Mouse (Mus musculus): ENCODE measurements around the gene 4930556J24Rik. TPM values are rescaled to one million over a fixed set of nuclear protein-coding genes. Genes with fewer than 3 reads are reported as not detected.
"Not testable (repeated sequence)": the region's sequence is repeated elsewhere in the genome, so short reads cannot be mapped to it uniquely, and the experiment has no call there.

The 4930556J24Rik gene
- under 1 TPM in 1 of 2 experiments, not detected in 1; 0.43 TPM for total RNA-seq (2021)

GRCm38 (mm10) chr11:3976678-3977077 lies at the start of gene 4930556J24Rik:
TSS of gene 4930556J24Rik (minus strand) at chr11:3976778.
- no peak for DNase-seq

GRCm38 (mm10) chr11:4023321-4023720 lies 46.7 kb upstream of the 4930556J24Rik start:
- no peak for DNase-seq

GRCm38 (mm10) chr11:4022111-4022510 lies 45.5 kb upstream of the 4930556J24Rik start:
- not testable (repeated sequence) for DNase-seq

- DNase-seq = not testable (repeated sequence)
Observed at GRCm38 (mm10) chr11:4015796-4016195, 39.2 kb upstream of the 4930556J24Rik start.

GRCm38 (mm10) chr11:4012616-4013015 lies 36.0 kb upstream of the 4930556J24Rik start:
- DNase-seq = no peak

- no peak for DNase-seq
Observed at GRCm38 (mm10) chr11:4006462-4006861, 29.9 kb upstream of the 4930556J24Rik start.

- DNase-seq = no peak
Observed at GRCm38 (mm10) chr11:4005220-4005805, 28.7 kb upstream of the 4930556J24Rik start.

- peak; percentile 59 to 66 for DNase-seq
Observed at GRCm38 (mm10) chr11:4001603-4002002, 25.0 kb upstream of the 4930556J24Rik start.

- DNase-seq = no peak
Observed at GRCm38 (mm10) chr11:3999547-3999946, 23.0 kb upstream of the 4930556J24Rik start.

- DNase-seq = no peak
Observed at GRCm38 (mm10) chr11:3997978-3998720, 21.6 kb upstream of the 4930556J24Rik start.

- no peak for DNase-seq
Observed at GRCm38 (mm10) chr11:3996840-3997239, 20.3 kb upstream of the 4930556J24Rik start.

- no peak for DNase-seq
Observed at GRCm38 (mm10) chr11:3995511-3995910, 18.9 kb upstream of the 4930556J24Rik start.

GRCm38 (mm10) chr11:3993914-3994313 lies 17.3 kb upstream of the 4930556J24Rik start:
- DNase-seq = no peak

GRCm38 (mm10) chr11:3993132-3993531 lies 16.6 kb upstream of the 4930556J24Rik start:
- no peak for DNase-seq

- no peak for DNase-seq
Observed at GRCm38 (mm10) chr11:3989748-3990147, 13.2 kb upstream of the 4930556J24Rik start.

GRCm38 (mm10) chr11:3983863-3984745 lies 7.5 kb upstream of the 4930556J24Rik start:
- DNase-seq = no peak

- peak; percentile 45 to 49 for DNase-seq
Observed at GRCm38 (mm10) chr11:3983291-3983862, 6.8 kb upstream of the 4930556J24Rik start, which contains the start of gene Gal3st1. TSS of gene Gal3st1 (plus strand) at chr11:3983636.

- no peak for DNase-seq
Observed at GRCm38 (mm10) chr11:3982275-3983209, 6.0 kb upstream of the 4930556J24Rik start.

- no peak for DNase-seq
Observed at GRCm38 (mm10) chr11:3981536-3981935, 5.0 kb upstream of the 4930556J24Rik start.

- no peak for DNase-seq
Observed at GRCm38 (mm10) chr11:3978421-3978820, 1.8 kb upstream of the 4930556J24Rik start.

GRCm38 (mm10) chr11:3974311-3974710 lies 2.3 kb downstream of the 4930556J24Rik start:
- no peak for DNase-seq

Data from layer of hippocampus, postnatal 36 days (tissue).